Mouse (Mus musculus): ENCODE results near the gene Rexo5.

GRCm38 (mm10) chr7:119769895-119770294 lies 23.9 kb upstream of the Rexo5 start:
- no peak for TF ChIP-seq CTCF (IDR thresholded peaks at IDR 0.05; ENCODE audit: low read depth)
- no peak for TF ChIP-seq EP300 (IDR thresholded peaks at IDR 0.05; ENCODE audit: low read depth)
